Mouse (Mus musculus) common myeloid progenitor, adult 5-6 weeks (primary cell): ENCODE data around the gene C6. TPM values are rescaled to one million over a fixed set of nuclear protein-coding genes. Genes with fewer than 3 reads are reported as not detected.

Experiments
- total RNA-seq: library from RNA; stranded (forward); fragments of 200-1000, 187-1606 nt; gene quantifications from 2 replicates; pipeline ENCODE4 v1.2.3, GENCODE M21; 2017

C6 gene
- total RNA-seq, 1 experiment from 2014 or later = not detected

Other genes starting within 250 kb of the C6 start
- not detected in 2 replicates for gene Mroh2b, start 171.6 kb downstream of the C6 start, total RNA-seq